Mouse (Mus musculus) limb, embryonic 14.5 days (tissue): ENCODE measurements around the gene Samhd1. TPM values are rescaled to one million over a fixed set of nuclear protein-coding genes. Genes with fewer than 3 reads are reported as not detected.

Experiments used
- ATAC-seq: fragments of 200-750 bp; cut with Nextera tagmentation; 2 replicates; pipeline ENCODE4 v1.8.0; 2017; ENCODE audit warnings: low read depth, moderate number of reproducible peaks, moderate TSS enrichment; ENCODE audit not compliant: low FRiP score
- DNase-seq: peaks from one replicate; pipeline ENCODE4 v3.0.0-alpha.2; 2015; ENCODE audit warnings: low spot score
- H3K27ac ChIP-seq: fragments of 300-500 bp; sonication (generic); replicated peaks from 2 replicates; pipeline ENCODE4 v1.5.1; 2014; ENCODE audit warnings: low read depth, mild to moderate bottlenecking, low read length, moderate library complexity, mixed read lengths
- H3K27me3 ChIP-seq: fragments of 300-500 bp; sonication (generic); 2 replicates; pipeline ENCODE4 v1.6.1; 2014; ENCODE audit warnings: low read length, mixed read lengths; ENCODE audit not compliant: control insufficient read depth, insufficient read depth
- H3K36me3 ChIP-seq: fragments of 300-500 bp; sonication (generic); 2 replicates; pipeline ENCODE4 v1.6.1; 2014; ENCODE audit warnings: mild to moderate bottlenecking, low read length, moderate library complexity, mixed read lengths; ENCODE audit not compliant: control insufficient read depth, insufficient read depth
- H3K4me1 ChIP-seq: fragments of 300-500 bp; sonication (generic); 2 replicates; pipeline ENCODE4 v1.6.1; 2014; ENCODE audit warnings: antibody characterized with exemption, low read length, mixed read lengths; ENCODE audit not compliant: control insufficient read depth, insufficient read depth
- H3K4me2 ChIP-seq: fragments of 300-500 bp; sonication (generic); replicated peaks from 2 replicates; pipeline ENCODE4 v1.6.1; 2014; ENCODE audit warnings: low read depth, mild to moderate bottlenecking, low read length, moderate library complexity; ENCODE audit not compliant: severe bottlenecking
- H3K4me3 ChIP-seq: fragments of 300-500 bp; sonication (generic); replicated peaks from 2 replicates; pipeline ENCODE4 v1.5.1; 2014; ENCODE audit warnings: low read length
- H3K9ac ChIP-seq: fragments of 300-500 bp; sonication (generic); 2 replicates; pipeline ENCODE4 v1.6.1; 2014; ENCODE audit warnings: mild to moderate bottlenecking, low read depth, low read length, moderate library complexity; ENCODE audit not compliant: severe bottlenecking
- H3K9me3 ChIP-seq: fragments of 300-500 bp; sonication (generic); 2 replicates; pipeline ENCODE4 v1.6.1; 2016; ENCODE audit warnings: low read length; ENCODE audit not compliant: control insufficient read depth
- POLR2A ChIP-seq: fragments of 200-500 bp; IDR thresholded peaks from 2 replicates; pipeline ENCODE4 v1.8.0; 2012; ENCODE audit warnings: inconsistent platforms, mild to moderate bottlenecking, moderate library complexity, borderline replicate concordance; ENCODE audit not compliant: insufficient read depth, insufficient read length; ENCODE audit errors: extremely low read depth
- WGBS: fragments of 180-500 bp; shearing (Covaris S2); extraction: QIAGEN DNeasy Blood & Tissue Kit; methylation state at CpG from one replicate; pipeline ENCODE4 v1.1.7; 2014; 5-methylcytosine and 5-hydroxymethylcytosine counted together
- polyA plus RNA-seq, 2 experiments: library from polyadenylated mRNA; depleted of rRNA in 1 of 2; stranded (reverse) in 1 of 2; unstranded in 1 of 2; fragments of >200 nt; fragmentation: Nextera tagmentation in 1 of 2; extraction: Ambion mirVana in 1 of 2; gene quantifications; 2 replicates each; pipeline versions ENCODE4 v1.2.1 to v1.2.3; 2012 to 2014

Gene Samhd1
- polyA plus RNA-seq, 2 experiments = 24.3 to 33.6 TPM

- WGBS = 93% methylated on average over 3 of the region's 3 CpGs
- Histone ChIP-seq H3K4me2 (no peak overlapping the region), H3K27ac (no peak overlapping the region), H3K9ac (no peak overlapping the region), H3K4me3 (no peak overlapping the region), H3K36me3 (peaks cover 15% of the 10 kb centered on the region; the same call in 1 of the 2 replicates), H3K9me3 (no peaks in the 10 kb centered on the region), H3K4me1 (no peaks in the 10 kb centered on the region), H3K27me3 (no peaks in the 10 kb centered on the region)
- ATAC-seq (no peak), DNase-seq (no peak)
- no peak for TF ChIP-seq POLR2A
Observed at GRCm38 (mm10) chr2:157127370-157127769, 7.7 kb downstream of the Samhd1 start.

GRCm38 (mm10) chr2:157125246-157125645 lies 9.8 kb downstream of the Samhd1 start:
- no peak for DNase-seq

GRCm38 (mm10) chr2:157121766-157122165 lies 13.3 kb downstream of the Samhd1 start:
- no peaks in the 10 kb centered on the region for H3K9me3 ChIP-seq
- H3K4me2 ChIP-seq = no peak overlapping the region
- H3K4me3 ChIP-seq = no peak overlapping the region
- H3K4me1 ChIP-seq = no peaks in the 10 kb centered on the region
- no peak for TF ChIP-seq POLR2A
- WGBS = 90% methylated on average over 8 of the region's 8 CpGs
- no peak overlapping the region for H3K27ac ChIP-seq
- peaks cover 35% of the 10 kb centered on the region for H3K36me3 ChIP-seq
- H3K27me3 ChIP-seq = no peaks in the 10 kb centered on the region
- ATAC-seq = no peak
- no peak for DNase-seq
- H3K9ac ChIP-seq = no peak overlapping the region

More at GRCm38 (mm10) chr2:157125246-157125645, 9.8 kb downstream of the Samhd1 start:
- 93% methylated on average over 3 of the region's 3 CpGs for WGBS
- Histone ChIP-seq H3K4me2 (no peak overlapping the region), H3K36me3 (peaks cover 28% of the 10 kb centered on the region), H3K9me3 (no peaks in the 10 kb centered on the region), H3K4me1 (no peaks in the 10 kb centered on the region), H3K9ac (no peak overlapping the region), H3K27me3 (no peaks in the 10 kb centered on the region), H3K4me3 (no peak overlapping the region), H3K27ac (no peak overlapping the region)
- TF ChIP-seq POLR2A = no peak
- ATAC-seq = no peak

- 75% methylated on average over 3 of the region's 3 CpGs for WGBS
Observed at GRCm38 (mm10) chr2:157119075-157119474, 16.0 kb downstream of the Samhd1 start.

GRCm38 (mm10) chr2:157118556-157118955 lies 16.5 kb downstream of the Samhd1 start:
- ATAC-seq = no peak
- 85% methylated on average over 4 of the region's 4 CpGs for WGBS

More at GRCm38 (mm10) chr2:157119075-157119474, 16.0 kb downstream of the Samhd1 start:
- no peak for ATAC-seq
- Histone ChIP-seq H3K9me3 (no peaks in the 10 kb centered on the region), H3K4me3 (no peak overlapping the region), H3K36me3 (peaks cover 38% of the 10 kb centered on the region), H3K4me2 (no peak overlapping the region), H3K27ac (no peak overlapping the region), H3K4me1 (no peaks in the 10 kb centered on the region), H3K9ac (no peak overlapping the region), H3K27me3 (no peaks in the 10 kb centered on the region)
- DNase-seq = no peak
- no peak for TF ChIP-seq POLR2A

GRCm38 (mm10) chr2:157116964-157117363 lies 18.1 kb downstream of the Samhd1 start:
- Histone ChIP-seq H3K27ac (no peak overlapping the region), H3K4me3 (no peak overlapping the region), H3K9ac (no peak overlapping the region), H3K9me3 (no peaks in the 10 kb centered on the region), H3K4me1 (no peaks in the 10 kb centered on the region), H3K36me3 (peaks cover 53% of the 10 kb centered on the region), H3K27me3 (no peaks in the 10 kb centered on the region), H3K4me2 (no peak overlapping the region)
- TF ChIP-seq POLR2A = no peak
- DNase-seq (peak; percentile 52), ATAC-seq (no peak)
- WGBS = 18% methylated on average over 3 of the region's 3 CpGs

More at GRCm38 (mm10) chr2:157118556-157118955, 16.5 kb downstream of the Samhd1 start:
- Histone ChIP-seq H3K4me1 (no peaks in the 10 kb centered on the region), H3K27ac (no peak overlapping the region), H3K36me3 (peaks cover 43% of the 10 kb centered on the region), H3K9me3 (no peaks in the 10 kb centered on the region), H3K9ac (no peak overlapping the region), H3K4me3 (no peak overlapping the region), H3K4me2 (no peak overlapping the region), H3K27me3 (no peaks in the 10 kb centered on the region)
- no peak for DNase-seq
- TF ChIP-seq POLR2A = no peak
